Mouse (Mus musculus): Measurements from ENCODE around the gene Apobr. TPM values are rescaled to one million over a fixed set of nuclear protein-coding genes. Genes with fewer than 3 reads are reported as not detected.

Gene Apobr
- polyA plus RNA-seq, 1 experiment from 2014 or later = 0.75 TPM

- no peak for ATAC-seq (replicated peaks; ENCODE audit: extremely low read depth, insufficient read depth, low FRiP score)
- 11% methylated on average over 16 of the region's 16 CpGs for WGBS
- H3K9ac ChIP-seq (ENCODE audit: low read length) = peak overlapping the region; percentile 48; the same call in 1 of the 2 replicates
Observed at GRCm38 (mm10) chr7:126587779-126588178, 3.0 kb downstream of the Apobr start.

GRCm38 (mm10) chr7:126594862-126595561, 10.3 kb downstream of the Apobr start, which contains the start of gene Il27:
TSS of gene Il27 (minus strand) at chr7:126594941.
- Histone ChIP-seq H3K9ac (ENCODE audit: low read length) (no peak within 1 kb of the TSS), H3K4me1 (ENCODE audit: control insufficient read depth, insufficient read depth, low read length) (no peaks in the 10 kb centered on the region), H3K9me3 (replicated peaks; ENCODE audit: control insufficient read depth, low read length) (no peaks in the 10 kb centered on the region), H3K4me3 (ENCODE audit: low read length) (no peak within 1 kb of the TSS), H3K4me2 (ENCODE audit: low read depth, low read length) (no peak within 1 kb of the TSS), H3K27me3 (ENCODE audit: control insufficient read depth, insufficient read depth, low read length) (0 out of 2 replicates have a peak, but pooled peaks cover 2% of the 10 kb centered on the region), H3K36me3 (ENCODE audit: control insufficient read depth, insufficient read depth) (no peaks in the 10 kb centered on the region), H3K27ac (ENCODE audit: low read length) (no peak within 1 kb of the TSS)
- WGBS = 72% methylated on average over 11 of the region's 11 CpGs
- no peak for ATAC-seq (replicated peaks; ENCODE audit: extremely low read depth, insufficient read depth, low FRiP score)

More at GRCm38 (mm10) chr7:126587779-126588178, 3.0 kb downstream of the Apobr start:
- H3K9me3 ChIP-seq (replicated peaks; ENCODE audit: control insufficient read depth, low read length) = no peaks in the 10 kb centered on the region
- no peak overlapping the region; the same call in 1 of the 2 replicates for H3K4me3 ChIP-seq (ENCODE audit: low read length)
- no peak overlapping the region for H3K27ac ChIP-seq (ENCODE audit: low read length)
- peaks cover 6% of the 10 kb centered on the region; the same call in 1 of the 2 replicates for H3K27me3 ChIP-seq (ENCODE audit: control insufficient read depth, insufficient read depth, low read length)
- H3K4me2 ChIP-seq (ENCODE audit: low read depth, low read length) = peak overlapping the region; percentile 30; the same call in 1 of the 2 replicates
- no peaks in the 10 kb centered on the region for H3K4me1 ChIP-seq (ENCODE audit: control insufficient read depth, insufficient read depth, low read length)
- H3K36me3 ChIP-seq (ENCODE audit: control insufficient read depth, insufficient read depth) = no peaks in the 10 kb centered on the region

- H3K9me3 ChIP-seq (replicated peaks; ENCODE audit: control insufficient read depth, low read length) = no peaks in the 10 kb centered on the region
- no peak overlapping the region for H3K4me3 ChIP-seq (ENCODE audit: low read length)
- H3K4me1 ChIP-seq (ENCODE audit: control insufficient read depth, insufficient read depth, low read length) = no peaks in the 10 kb centered on the region
- 0 out of 2 replicates have a peak, but pooled peaks cover 2% of the 10 kb centered on the region for H3K27me3 ChIP-seq (ENCODE audit: control insufficient read depth, insufficient read depth, low read length)
- H3K4me2 ChIP-seq (ENCODE audit: low read depth, low read length) = no peak overlapping the region
- no peak for ATAC-seq (replicated peaks; ENCODE audit: extremely low read depth, insufficient read depth, low FRiP score)
- no peak overlapping the region for H3K27ac ChIP-seq (ENCODE audit: low read length)
- 72% methylated on average over 5 of the region's 5 CpGs for WGBS
- H3K9ac ChIP-seq (ENCODE audit: low read length) = no peak overlapping the region
- H3K36me3 ChIP-seq (ENCODE audit: control insufficient read depth, insufficient read depth) = no peaks in the 10 kb centered on the region
Observed at GRCm38 (mm10) chr7:126595890-126596289, 11.1 kb downstream of the Apobr start.

- 0 out of 2 replicates have a peak, but pooled peaks cover 2% of the 10 kb centered on the region for H3K27me3 ChIP-seq (ENCODE audit: control insufficient read depth, insufficient read depth, low read length)
- no peak overlapping the region for H3K9ac ChIP-seq (ENCODE audit: low read length)
- no peaks in the 10 kb centered on the region for H3K4me1 ChIP-seq (ENCODE audit: control insufficient read depth, insufficient read depth, low read length)
- H3K27ac ChIP-seq (ENCODE audit: low read length) = no peak overlapping the region
- no peak for ATAC-seq (replicated peaks; ENCODE audit: extremely low read depth, insufficient read depth, low FRiP score)
- H3K4me2 ChIP-seq (ENCODE audit: low read depth, low read length) = no peak overlapping the region
- no peaks in the 10 kb centered on the region for H3K9me3 ChIP-seq (replicated peaks; ENCODE audit: control insufficient read depth, low read length)
- no peak overlapping the region for H3K4me3 ChIP-seq (ENCODE audit: low read length)
- H3K36me3 ChIP-seq (ENCODE audit: control insufficient read depth, insufficient read depth) = no peaks in the 10 kb centered on the region
- 43% methylated on average over 6 of the region's 6 CpGs for WGBS
Observed at GRCm38 (mm10) chr7:126596414-126596813, 11.7 kb downstream of the Apobr start.

DNA sequence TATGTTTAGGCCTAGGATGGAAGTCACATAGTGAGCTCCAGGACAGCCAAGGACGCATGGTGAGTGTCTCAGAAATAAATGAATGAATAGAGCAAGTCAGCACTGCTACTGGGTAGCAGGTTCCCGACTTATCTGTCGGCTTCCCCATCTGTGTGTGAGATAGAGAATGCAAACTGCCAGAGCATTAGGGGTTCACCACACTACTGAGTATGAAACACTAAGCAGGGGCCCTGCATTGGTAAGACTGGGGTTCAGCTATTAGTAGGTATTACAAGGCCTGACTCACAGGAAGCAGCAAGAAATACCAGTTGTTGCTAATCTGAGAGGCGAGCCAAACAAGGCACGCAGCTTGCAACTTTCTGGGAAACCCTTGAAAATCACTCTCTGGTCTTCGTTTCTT, 14.2 kb downstream of the Apobr start:
- no peaks in the 10 kb centered on the region for H3K27me3 ChIP-seq (ENCODE audit: control insufficient read depth, insufficient read depth, low read length)
- H3K4me3 ChIP-seq (ENCODE audit: low read length) = no peak overlapping the region
- ATAC-seq (replicated peaks; ENCODE audit: extremely low read depth, insufficient read depth, low FRiP score) = no peak
- 67% methylated on average over 6 of the region's 6 CpGs for WGBS
- H3K4me2 ChIP-seq (ENCODE audit: low read depth, low read length) = no peak overlapping the region
- no peak overlapping the region for H3K9ac ChIP-seq (ENCODE audit: low read length)
- no peak overlapping the region for H3K27ac ChIP-seq (ENCODE audit: low read length)
- H3K36me3 ChIP-seq (ENCODE audit: control insufficient read depth, insufficient read depth) = no peaks in the 10 kb centered on the region
- no peaks in the 10 kb centered on the region for H3K4me1 ChIP-seq (ENCODE audit: control insufficient read depth, insufficient read depth, low read length)
- H3K9me3 ChIP-seq (replicated peaks; ENCODE audit: control insufficient read depth, low read length) = no peaks in the 10 kb centered on the region

DNA sequence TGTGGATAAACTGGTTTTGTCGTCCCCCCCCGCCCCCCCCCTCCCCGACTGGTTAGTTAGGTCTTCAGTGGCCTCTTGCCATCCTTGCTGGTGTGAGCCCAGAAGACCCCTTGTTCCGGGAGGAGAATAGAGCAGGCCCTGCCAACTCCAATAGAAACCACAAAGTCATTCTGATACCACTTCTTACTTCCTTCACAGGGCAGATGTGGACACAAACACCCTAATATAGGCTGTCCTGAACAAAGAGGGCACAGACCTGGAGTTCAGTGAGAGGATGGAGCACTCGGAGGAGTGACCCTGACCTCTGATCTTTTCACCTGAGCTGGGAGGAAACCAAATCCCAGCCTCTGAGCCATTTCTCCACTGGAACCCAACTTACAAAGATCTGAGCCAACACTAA, 17.2 kb downstream of the Apobr start:
- 43% methylated on average over 4 of the region's 5 CpGs for WGBS
- Histone ChIP-seq H3K27ac (ENCODE audit: low read length) (no peak overlapping the region), H3K36me3 (ENCODE audit: control insufficient read depth, insufficient read depth) (no peaks in the 10 kb centered on the region), H3K9me3 (replicated peaks; ENCODE audit: control insufficient read depth, low read length) (no peaks in the 10 kb centered on the region), H3K4me1 (ENCODE audit: control insufficient read depth, insufficient read depth, low read length) (no peaks in the 10 kb centered on the region), H3K4me2 (ENCODE audit: low read depth, low read length) (no peak overlapping the region), H3K4me3 (ENCODE audit: low read length) (no peak overlapping the region), H3K27me3 (ENCODE audit: control insufficient read depth, insufficient read depth, low read length) (no peaks in the 10 kb centered on the region), H3K9ac (ENCODE audit: low read length) (no peak overlapping the region)
- no peak for ATAC-seq (replicated peaks; ENCODE audit: extremely low read depth, insufficient read depth, low FRiP score)

- no peak overlapping the region for H3K4me2 ChIP-seq (ENCODE audit: low read depth, low read length)
- no peaks in the 10 kb centered on the region for H3K36me3 ChIP-seq (ENCODE audit: control insufficient read depth, insufficient read depth)
- 73% methylated on average over 3 of the region's 3 CpGs for WGBS
- no peak overlapping the region for H3K4me3 ChIP-seq (ENCODE audit: low read length)
- no peaks in the 10 kb centered on the region for H3K4me1 ChIP-seq (ENCODE audit: control insufficient read depth, insufficient read depth, low read length)
- no peak overlapping the region for H3K27ac ChIP-seq (ENCODE audit: low read length)
- no peak overlapping the region for H3K9ac ChIP-seq (ENCODE audit: low read length)
- H3K27me3 ChIP-seq (ENCODE audit: control insufficient read depth, insufficient read depth, low read length) = no peaks in the 10 kb centered on the region
- ATAC-seq (replicated peaks; ENCODE audit: extremely low read depth, insufficient read depth, low FRiP score) = no peak
- H3K9me3 ChIP-seq (replicated peaks; ENCODE audit: control insufficient read depth, low read length) = no peaks in the 10 kb centered on the region
Observed at GRCm38 (mm10) chr7:126602650-126603049, 17.9 kb downstream of the Apobr start.

DNA sequence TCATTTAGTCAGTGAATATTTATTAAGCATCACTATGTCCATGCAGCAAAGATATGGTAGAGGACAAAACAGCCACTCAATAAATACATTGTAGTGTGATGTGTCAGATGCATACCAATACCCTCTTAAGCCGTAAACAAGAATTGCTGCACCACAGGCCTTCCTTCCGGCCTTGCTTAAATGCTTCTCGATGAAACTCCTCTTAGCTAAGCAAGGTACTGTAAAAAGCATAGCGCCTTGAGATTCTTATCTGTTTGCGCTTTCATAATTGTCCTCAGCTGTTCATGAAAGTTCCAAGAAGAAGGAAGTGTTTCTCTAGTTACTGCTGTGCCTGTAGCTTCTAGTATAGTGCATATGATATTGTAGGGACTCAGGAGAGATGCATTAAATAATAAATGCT, 21.9 kb downstream of the Apobr start:
- no peak for ATAC-seq (replicated peaks; ENCODE audit: extremely low read depth, insufficient read depth, low FRiP score)
- Histone ChIP-seq H3K4me1 (ENCODE audit: control insufficient read depth, insufficient read depth, low read length) (no peaks in the 10 kb centered on the region), H3K9ac (ENCODE audit: low read length) (no peak overlapping the region), H3K27ac (ENCODE audit: low read length) (no peak overlapping the region), H3K4me2 (ENCODE audit: low read depth, low read length) (no peak overlapping the region), H3K4me3 (ENCODE audit: low read length) (no peak overlapping the region), H3K36me3 (ENCODE audit: control insufficient read depth, insufficient read depth) (no peaks in the 10 kb centered on the region), H3K9me3 (replicated peaks; ENCODE audit: control insufficient read depth, low read length) (no peaks in the 10 kb centered on the region), H3K27me3 (ENCODE audit: control insufficient read depth, insufficient read depth, low read length) (no peaks in the 10 kb centered on the region)
- 69% methylated on average over 5 of the region's 5 CpGs for WGBS

DNA sequence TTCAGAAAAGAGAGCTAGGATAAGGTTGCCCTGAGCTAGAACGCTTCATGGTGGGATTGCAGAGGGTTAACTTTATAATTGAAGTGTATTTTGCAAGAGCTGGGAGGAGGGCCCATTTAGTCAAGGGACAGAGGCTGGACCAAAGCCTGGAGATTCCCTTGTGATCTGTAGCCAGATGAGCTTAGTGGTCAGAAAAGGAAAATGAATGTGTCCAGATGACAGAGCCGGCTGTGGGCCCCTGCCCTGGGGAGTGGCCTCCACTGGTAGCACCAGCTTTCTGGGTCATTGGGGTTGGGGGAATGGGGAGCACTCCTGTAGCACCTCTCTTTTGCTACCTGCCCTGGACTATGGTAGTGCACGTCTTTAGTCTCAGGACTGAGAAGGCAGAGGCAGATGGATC, 22.3 kb downstream of the Apobr start:
- ATAC-seq (replicated peaks; ENCODE audit: extremely low read depth, insufficient read depth, low FRiP score) = no peak
- Histone ChIP-seq H3K4me3 (ENCODE audit: low read length) (no peak overlapping the region), H3K27me3 (ENCODE audit: control insufficient read depth, insufficient read depth, low read length) (no peaks in the 10 kb centered on the region), H3K36me3 (ENCODE audit: control insufficient read depth, insufficient read depth) (no peaks in the 10 kb centered on the region), H3K9me3 (replicated peaks; ENCODE audit: control insufficient read depth, low read length) (no peaks in the 10 kb centered on the region), H3K9ac (ENCODE audit: low read length) (no peak overlapping the region), H3K4me2 (ENCODE audit: low read depth, low read length) (no peak overlapping the region), H3K4me1 (ENCODE audit: control insufficient read depth, insufficient read depth, low read length) (no peaks in the 10 kb centered on the region), H3K27ac (ENCODE audit: low read length) (no peak overlapping the region)
- 75% methylated on average over 3 of the region's 3 CpGs for WGBS
